Mouse (Mus musculus) liver, embryonic 16.5 days (tissue): ENCODE results near the gene Lrp1. TPM values are rescaled to one million over a fixed set of nuclear protein-coding genes. Genes with fewer than 3 reads are reported as not detected.

Experiments
- ATAC-seq: fragments of 200-750 bp; cut with Nextera tagmentation; 2 replicates; pipeline ENCODE4 v1.8.0; 2017; ENCODE audit warnings: low read depth, mild to moderate bottlenecking, moderate number of reproducible peaks, moderate library complexity
- H3K27ac ChIP-seq: fragments of 300-500 bp; sonication (generic); 2 replicates; pipeline ENCODE4 v1.5.1; 2014; ENCODE audit warnings: mild to moderate bottlenecking, low read length
- H3K27me3 ChIP-seq: fragments of 300-500 bp; sonication (generic); 2 replicates; pipeline ENCODE4 v1.6.1; 2014; ENCODE audit warnings: low read depth, low read length, mixed read lengths; ENCODE audit not compliant: control insufficient read depth, insufficient read depth
- H3K36me3 ChIP-seq: fragments of 300-500 bp; sonication (generic); 2 replicates; pipeline ENCODE4 v1.6.1; 2014; ENCODE audit warnings: mild to moderate bottlenecking; ENCODE audit not compliant: control insufficient read depth, insufficient read depth
- H3K4me1 ChIP-seq: fragments of 300-500 bp; sonication (generic); 2 replicates; pipeline ENCODE4 v1.6.1; 2014; ENCODE audit warnings: low read depth, low read length, mixed read lengths; ENCODE audit not compliant: control insufficient read depth
- H3K4me2 ChIP-seq: fragments of 300-500 bp; sonication (generic); 2 replicates; pipeline ENCODE4 v1.6.1; 2014; ENCODE audit warnings: low read depth, low read length, mixed read lengths
- H3K4me3 ChIP-seq: fragments of 300-500 bp; sonication (generic); 2 replicates; pipeline ENCODE4 v1.5.1; 2014; ENCODE audit warnings: low read depth, mild to moderate bottlenecking, low read length
- H3K9ac ChIP-seq: fragments of 300-500 bp; sonication (generic); 2 replicates; pipeline ENCODE4 v1.6.1; 2014; ENCODE audit warnings: low read depth, low read length
- H3K9me3 ChIP-seq: fragments of 300-500 bp; sonication (generic); replicated peaks from 2 replicates; pipeline ENCODE4 v1.6.1; 2016; ENCODE audit warnings: low read length; ENCODE audit not compliant: control insufficient read depth
- WGBS: fragments of 180-500 bp; shearing (Covaris S2); extraction: QIAGEN DNeasy Blood & Tissue Kit; methylation state at CpG from one replicate; pipeline ENCODE4 v1.1.7; 2014; ENCODE audit not compliant: insufficient replicate concordance; 5-methylcytosine and 5-hydroxymethylcytosine counted together
- polyA plus RNA-seq: library from polyadenylated mRNA; unstranded; fragments of >200 nt; fragmentation: Nextera tagmentation; extraction: Ambion mirVana; gene quantifications from 2 replicates; pipeline ENCODE4 v1.2.1, GENCODE M21; 2015

Gene Lrp1
- polyA plus RNA-seq, 1 experiment from 2014 or later: 36.3 TPM

DNA sequence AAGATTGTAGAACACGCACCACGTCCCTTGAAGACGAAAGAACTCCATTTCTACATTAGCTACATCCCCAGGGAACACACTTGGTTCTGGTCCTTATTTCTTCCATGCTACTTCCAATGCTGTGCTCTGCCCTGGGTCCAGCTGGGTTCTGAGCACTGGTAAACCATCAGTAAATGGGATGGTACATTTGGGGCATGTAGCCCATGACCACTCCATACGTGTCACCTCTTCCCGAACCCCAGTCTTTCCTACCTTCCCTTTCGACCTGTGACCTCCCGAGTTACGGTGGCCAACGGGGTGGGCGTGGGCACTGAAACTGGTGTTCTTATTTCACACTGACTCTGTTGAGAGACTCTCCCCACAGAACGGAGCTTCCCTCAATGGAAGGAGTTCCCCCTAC, 21.7 kb downstream of the Lrp1 start:
- no peak for ATAC-seq
- no peaks in the 10 kb centered on the region for H3K9me3 ChIP-seq
- 56% methylated on average over 11 of the region's 11 CpGs for WGBS
- no peak overlapping the region for H3K4me2 ChIP-seq
- no peaks in the 10 kb centered on the region for H3K27me3 ChIP-seq
- no peak overlapping the region for H3K4me3 ChIP-seq
- no peaks in the 10 kb centered on the region for H3K36me3 ChIP-seq
- no peak overlapping the region for H3K9ac ChIP-seq
- peak overlapping the region; percentile 60 for H3K27ac ChIP-seq
- peaks cover 41% of the 10 kb centered on the region for H3K4me1 ChIP-seq

DNA sequence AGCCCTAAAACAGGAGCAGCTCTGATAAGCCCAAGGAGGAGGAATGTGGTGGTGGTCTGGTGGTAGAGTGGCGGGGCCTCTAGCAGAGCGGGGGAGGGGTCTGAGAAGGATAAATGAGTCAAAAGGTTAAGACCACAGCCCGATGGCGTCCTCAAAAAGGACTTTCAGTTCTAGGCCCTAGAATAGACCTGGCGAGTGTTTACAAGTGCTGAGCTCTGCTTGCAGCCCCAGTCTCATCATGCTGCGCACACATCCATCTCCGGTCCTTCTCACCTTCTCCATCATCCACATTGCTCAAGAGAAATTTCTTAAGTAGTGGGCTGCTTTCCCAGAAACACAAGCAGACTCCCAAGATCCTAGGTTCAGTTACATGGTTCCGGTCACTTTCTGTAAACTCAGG, 22.3 kb downstream of the Lrp1 start:
- Histone ChIP-seq H3K9me3 (no peaks in the 10 kb centered on the region), H3K4me2 (no peak overlapping the region), H3K27ac (no peak overlapping the region), H3K4me3 (no peak overlapping the region), H3K4me1 (peaks cover 35% of the 10 kb centered on the region), H3K36me3 (no peaks in the 10 kb centered on the region), H3K9ac (no peak overlapping the region), H3K27me3 (no peaks in the 10 kb centered on the region)
- no peak for ATAC-seq
- 74% methylated on average over 8 of the region's 8 CpGs for WGBS

DNA sequence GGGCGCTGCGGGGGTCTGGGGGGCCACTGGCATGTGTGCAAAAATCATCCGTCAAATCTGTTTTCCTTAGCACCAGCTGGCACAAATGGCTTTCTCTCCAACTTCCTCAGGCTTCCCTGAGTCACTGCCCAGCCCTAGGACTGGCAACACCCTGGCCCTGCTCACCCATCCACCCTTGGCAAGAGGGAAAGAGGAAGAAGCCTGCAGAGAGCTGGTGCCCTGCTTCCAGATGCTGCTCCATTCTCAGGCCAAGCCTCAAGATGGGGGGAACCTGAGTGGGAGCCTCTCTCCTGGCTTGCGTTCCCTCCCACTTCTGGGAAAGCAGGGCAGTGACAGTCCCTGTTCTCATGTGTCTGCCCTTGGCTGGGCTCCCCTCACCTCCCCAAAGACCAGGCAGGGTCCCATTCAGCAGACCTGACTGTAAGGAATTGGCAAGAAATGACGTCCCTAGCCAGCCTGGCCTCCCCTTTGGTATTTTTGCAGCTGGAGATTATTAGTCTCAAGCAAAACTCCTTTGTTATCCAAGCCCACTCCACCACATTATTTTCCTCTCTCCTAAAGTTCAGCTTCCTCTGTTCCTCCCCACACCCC, 23.5 kb downstream of the Lrp1 start:
- no peak for ATAC-seq
- no peaks in the 10 kb centered on the region for H3K9me3 ChIP-seq
- H3K4me2 ChIP-seq: no peak overlapping the region
- WGBS: 64% methylated on average over 5 of the region's 5 CpGs
- H3K9ac ChIP-seq: no peak overlapping the region
- peaks cover 31% of the 10 kb centered on the region for H3K4me1 ChIP-seq
- no peaks in the 10 kb centered on the region for H3K27me3 ChIP-seq
- no peaks in the 10 kb centered on the region for H3K36me3 ChIP-seq
- peak overlapping the region; percentile 35; the same call in 1 of the 2 replicates for H3K27ac ChIP-seq
- H3K4me3 ChIP-seq: no peak overlapping the region

DNA sequence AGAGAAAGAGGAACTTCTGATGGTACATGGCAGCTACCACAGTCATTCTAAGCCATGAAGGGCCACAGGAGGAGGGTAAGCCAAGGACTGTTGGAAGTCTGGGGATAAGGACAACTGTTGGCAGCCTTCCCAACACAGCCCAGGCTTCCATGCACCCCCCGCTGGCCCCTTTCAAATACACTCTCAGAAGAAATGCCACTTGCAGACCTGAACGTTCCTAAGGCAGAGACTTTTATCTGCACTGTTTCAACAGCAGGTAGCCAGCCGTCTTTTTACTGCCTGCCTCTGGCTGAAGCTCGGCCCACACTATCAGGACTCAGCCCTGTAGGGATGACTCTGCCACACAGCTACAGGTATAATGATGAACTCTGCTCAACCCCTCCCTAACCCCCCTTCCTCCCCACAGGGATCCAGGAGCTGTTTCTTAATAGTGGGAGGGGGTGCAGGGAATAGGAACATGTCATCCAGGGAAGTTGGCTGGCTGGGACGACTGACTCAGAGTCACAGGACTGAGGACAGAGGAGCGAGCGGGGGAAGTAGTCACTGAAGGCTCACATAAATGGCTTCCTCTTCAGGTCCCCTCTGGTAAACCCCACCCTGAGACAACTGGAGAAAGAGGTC, 24.5 kb downstream of the Lrp1 start:
- peaks cover 31% of the 10 kb centered on the region for H3K4me1 ChIP-seq

DNA sequence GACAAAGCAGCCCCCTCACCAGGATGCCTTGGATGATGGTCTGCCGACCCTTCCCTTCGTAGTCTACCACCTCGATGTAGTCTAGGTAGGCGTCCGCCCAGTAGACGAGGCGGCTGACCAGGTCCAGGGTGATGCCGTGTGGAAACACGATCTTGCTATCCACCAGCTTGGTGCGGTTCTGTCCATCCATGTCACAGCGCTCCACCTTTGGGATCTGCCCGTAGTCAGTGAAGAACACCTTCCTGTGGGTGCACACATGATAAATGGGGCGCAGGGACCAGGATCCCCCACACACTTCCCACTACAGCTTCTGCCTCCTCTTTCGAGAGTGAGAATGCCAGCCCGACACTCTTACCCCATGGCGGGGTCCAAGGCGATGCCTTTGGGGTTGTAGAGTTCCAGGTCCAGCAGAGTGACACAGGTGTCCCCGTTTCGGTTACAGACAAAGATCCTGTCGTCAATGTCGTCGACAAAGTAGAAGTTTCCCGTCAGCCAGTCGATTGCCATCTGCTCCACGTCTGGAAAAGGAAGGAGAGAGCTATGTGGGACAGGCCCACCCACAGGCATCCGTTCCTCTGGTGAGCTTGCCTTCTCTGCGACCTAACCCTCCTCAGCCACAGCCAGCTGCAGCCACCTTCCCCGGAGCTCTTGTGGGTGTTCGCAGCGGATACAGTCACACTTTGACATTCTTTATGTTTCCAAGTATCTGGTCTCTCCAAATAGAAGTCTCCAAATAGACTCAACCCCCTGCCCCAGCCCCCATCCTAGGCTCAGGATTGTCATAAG, 25.8 kb downstream of the Lrp1 start:
- no peak overlapping the region for H3K4me2 ChIP-seq
- H3K9ac ChIP-seq: no peak overlapping the region
- no peak overlapping the region for H3K4me3 ChIP-seq
- H3K27ac ChIP-seq: peak overlapping the region; percentile 57; the same call in 1 of the 2 replicates
- H3K27me3 ChIP-seq: no peaks in the 10 kb centered on the region
- ATAC-seq: no peak
- no peaks in the 10 kb centered on the region for H3K36me3 ChIP-seq
- 67% methylated on average over 30 of the region's 30 CpGs for WGBS
- no peaks in the 10 kb centered on the region for H3K9me3 ChIP-seq
- H3K4me1 ChIP-seq: peaks cover 24% of the 10 kb centered on the region

More for the DNA sequence above, 24.5 kb downstream of the Lrp1 start:
- Histone ChIP-seq H3K9ac (no peak overlapping the region), H3K4me2 (no peak overlapping the region), H3K9me3 (no peaks in the 10 kb centered on the region), H3K36me3 (no peaks in the 10 kb centered on the region), H3K4me3 (no peak overlapping the region), H3K27me3 (no peaks in the 10 kb centered on the region), H3K27ac (peak overlapping the region; percentile 51)
- WGBS: 39% methylated on average over 7 of the region's 7 CpGs
- no peak for ATAC-seq

DNA sequence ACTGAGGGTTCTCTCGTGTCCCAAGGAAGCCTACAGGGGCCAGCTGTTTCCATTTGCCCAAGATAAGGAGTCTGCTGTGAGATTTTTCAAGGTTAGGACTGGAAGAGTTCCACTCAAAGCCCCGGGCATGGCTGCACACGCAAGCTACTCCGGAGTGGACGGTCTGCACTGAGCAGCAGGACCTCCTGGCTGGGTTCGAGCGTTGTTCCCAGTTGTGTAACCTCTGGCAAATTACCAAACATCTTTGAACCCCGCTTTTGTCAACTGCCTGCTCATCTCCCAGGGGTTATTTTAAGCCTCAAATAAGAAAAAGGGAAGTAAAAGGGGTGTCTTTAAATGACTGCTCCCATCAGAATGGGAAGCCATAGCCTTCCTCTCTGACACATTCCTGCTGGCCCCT, 26.5 kb downstream of the Lrp1 start:
- peak; percentile 33; the same call in 1 of the 2 replicates for ATAC-seq
- WGBS: 15% methylated on average over 8 of the region's 8 CpGs
- Histone ChIP-seq H3K27ac (peak overlapping the region; percentile 38; the same call in 1 of the 2 replicates), H3K27me3 (no peaks in the 10 kb centered on the region), H3K4me3 (no peak overlapping the region), H3K4me1 (peaks cover 22% of the 10 kb centered on the region), H3K9me3 (no peaks in the 10 kb centered on the region), H3K9ac (no peak overlapping the region), H3K36me3 (no peaks in the 10 kb centered on the region), H3K4me2 (no peak overlapping the region)

DNA sequence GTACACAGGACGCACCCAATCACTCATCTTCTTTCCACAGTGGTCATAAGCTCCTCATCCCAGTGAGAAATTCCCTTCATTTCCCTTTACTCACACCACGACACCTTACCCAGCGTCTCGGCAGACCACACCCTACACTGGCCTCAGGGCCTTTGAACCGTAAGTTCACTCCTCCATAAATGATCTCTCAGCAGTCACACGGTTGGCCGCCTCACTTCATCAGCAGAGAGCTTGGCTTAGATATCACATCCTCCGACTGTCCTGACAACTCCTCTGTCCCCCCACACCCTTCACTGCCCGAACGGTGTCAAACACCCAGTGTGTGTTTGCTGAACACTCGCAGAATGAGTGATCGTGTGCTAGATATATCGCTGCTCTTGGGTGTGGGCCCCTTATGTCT, 28.1 kb downstream of the Lrp1 start:
- ATAC-seq: no peak
- Histone ChIP-seq H3K36me3 (no peaks in the 10 kb centered on the region; the same call in 1 of the 2 replicates), H3K27ac (no peak overlapping the region), H3K27me3 (no peaks in the 10 kb centered on the region), H3K4me1 (peaks cover 20% of the 10 kb centered on the region), H3K4me3 (no peak overlapping the region), H3K4me2 (no peak overlapping the region), H3K9ac (no peak overlapping the region), H3K9me3 (no peaks in the 10 kb centered on the region)
- 62% methylated on average over 13 of the region's 13 CpGs for WGBS

DNA sequence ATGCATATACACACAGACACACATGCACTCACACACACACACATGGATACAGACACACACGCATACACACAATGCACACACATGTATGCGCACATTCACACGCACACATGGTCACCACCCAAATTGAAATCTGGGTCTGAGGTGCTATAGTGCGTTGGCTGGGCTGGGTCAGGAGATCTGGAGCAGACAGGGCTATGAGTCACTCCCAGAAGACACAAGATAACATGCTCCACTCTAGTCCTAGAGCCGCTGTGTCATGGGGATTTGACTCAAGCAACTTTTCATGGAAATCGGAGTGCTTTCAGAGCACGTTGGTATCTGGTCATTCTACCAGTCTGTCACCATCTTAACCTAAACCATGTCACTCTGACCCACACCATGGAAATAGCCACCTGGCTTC, 28.5 kb downstream of the Lrp1 start:
- no peak overlapping the region for H3K27ac ChIP-seq

DNA sequence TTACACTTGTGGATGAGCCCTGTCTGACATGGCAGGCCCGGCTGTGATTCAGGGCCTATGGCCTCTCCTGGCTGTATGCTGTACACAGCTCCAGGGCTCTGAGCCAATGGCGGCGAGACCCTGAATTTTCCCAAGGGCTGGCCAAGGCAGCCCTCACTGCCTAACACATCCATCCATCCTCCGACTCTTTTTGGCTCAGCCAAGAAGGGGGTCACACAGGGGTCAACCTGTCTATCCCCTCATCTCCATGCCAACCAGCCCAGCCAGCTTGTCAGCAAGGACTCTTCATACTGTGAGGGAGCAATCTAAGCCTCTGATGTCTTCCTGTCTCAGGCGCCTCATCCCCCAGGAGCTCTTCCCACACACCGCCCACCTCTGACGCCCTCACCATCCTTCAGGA, 29.4 kb downstream of the Lrp1 start:
- no peaks in the 10 kb centered on the region; the same call in 1 of the 2 replicates for H3K36me3 ChIP-seq
- H3K9me3 ChIP-seq: no peaks in the 10 kb centered on the region
- H3K4me3 ChIP-seq: no peak overlapping the region
- H3K4me1 ChIP-seq: peaks cover 17% of the 10 kb centered on the region
- H3K4me2 ChIP-seq: no peak overlapping the region
- WGBS: 53% methylated on average over 7 of the region's 7 CpGs
- ATAC-seq: no peak
- no peaks in the 10 kb centered on the region for H3K27me3 ChIP-seq
- peak overlapping the region; percentile 50 for H3K27ac ChIP-seq
- H3K9ac ChIP-seq: no peak overlapping the region

More for the DNA sequence above, 28.5 kb downstream of the Lrp1 start:
- Histone ChIP-seq H3K9ac (no peak overlapping the region), H3K36me3 (no peaks in the 10 kb centered on the region; the same call in 1 of the 2 replicates), H3K4me1 (peaks cover 20% of the 10 kb centered on the region), H3K9me3 (no peaks in the 10 kb centered on the region), H3K4me2 (no peak overlapping the region), H3K4me3 (no peak overlapping the region), H3K27me3 (no peaks in the 10 kb centered on the region)
- 68% methylated on average over 7 of the region's 7 CpGs for WGBS
- ATAC-seq: no peak
